Mouse (Mus musculus): ENCODE measurements around the gene Scgb1a1. TPM values are rescaled to one million over a fixed set of nuclear protein-coding genes. Genes with fewer than 3 reads are reported as not detected.
A peak's percentile ranks its signal among the peaks of the same experiment; 100 is the strongest.
"Not testable (repeated sequence)": the region's sequence is repeated elsewhere in the genome, so short reads cannot be mapped to it uniquely, and the experiment has no call there.

Gene Scgb1a1
- total RNA-seq, 2 experiments from 2014 or later: 0.94 TPM; not detected in 1

GRCm38 (mm10) chr19:9071456-9072156 lies 16.2 kb downstream of the Scgb1a1 start:
- DNase-seq: peak; percentile 74
- intact Hi-C loops (cut with DNase I): no loop called here

GRCm38 (mm10) chr19:9070316-9070715 lies 17.4 kb downstream of the Scgb1a1 start:
- no peak for DNase-seq
- intact Hi-C loops (cut with DNase I): no loop called here

GRCm38 (mm10) chr19:9069687-9070307 lies 18.0 kb downstream of the Scgb1a1 start:
- intact Hi-C loops (cut with DNase I): no loop called here
- peak; percentile 63 for DNase-seq

- DNase-seq: no peak
- intact Hi-C loops (cut with DNase I): no loop called here
Measured at GRCm38 (mm10) chr19:9067292-9067691, 20.5 kb downstream of the Scgb1a1 start.

GRCm38 (mm10) chr19:9065621-9066561 lies 21.9 kb downstream of the Scgb1a1 start:
- DNase-seq: no peak
- intact Hi-C loops (cut with DNase I): no loop called here

- intact Hi-C loops (cut with DNase I): no loop called here
- DNase-seq: no peak
Measured at GRCm38 (mm10) chr19:9063831-9064230, 23.9 kb downstream of the Scgb1a1 start.

- no peak for DNase-seq
- intact Hi-C loops (cut with DNase I): no loop called here
Measured at GRCm38 (mm10) chr19:9062822-9063221, 24.9 kb downstream of the Scgb1a1 start.

- DNase-seq: no peak
- intact Hi-C loops (cut with DNase I): no loop called here
Measured at GRCm38 (mm10) chr19:9061221-9061893, 26.4 kb downstream of the Scgb1a1 start.

- DNase-seq: no peak
- intact Hi-C loops (cut with DNase I): no loop called here
Measured at GRCm38 (mm10) chr19:9060103-9060502, 27.7 kb downstream of the Scgb1a1 start.

- intact Hi-C loops (cut with DNase I): no loop called here
- DNase-seq: no peak
Measured at GRCm38 (mm10) chr19:9059391-9059790, 28.4 kb downstream of the Scgb1a1 start.

GRCm38 (mm10) chr19:9058944-9059343 lies 28.8 kb downstream of the Scgb1a1 start:
- intact Hi-C loops (cut with DNase I): no loop called here
- no peak for DNase-seq

GRCm38 (mm10) chr19:9058331-9058884 lies 29.4 kb downstream of the Scgb1a1 start:
- no peak for DNase-seq
- intact Hi-C loops (cut with DNase I): no loop called here

GRCm38 (mm10) chr19:9057679-9058078 lies 30.1 kb downstream of the Scgb1a1 start:
- intact Hi-C loops (cut with DNase I): no loop called here
- no peak for DNase-seq

GRCm38 (mm10) chr19:9055703-9056355 lies 31.9 kb downstream of the Scgb1a1 start:
- DNase-seq: no peak
- intact Hi-C loops (cut with DNase I): no loop called here

GRCm38 (mm10) chr19:9055153-9055552 lies 32.6 kb downstream of the Scgb1a1 start:
- intact Hi-C loops (cut with DNase I): no loop called here
- no peak for DNase-seq

GRCm38 (mm10) chr19:9052803-9053431 lies 34.8 kb downstream of the Scgb1a1 start:
- intact Hi-C loops (cut with DNase I): no loop called here

GRCm38 (mm10) chr19:9051985-9052384 lies 35.8 kb downstream of the Scgb1a1 start:
- intact Hi-C loops (cut with DNase I); DNase-seq: not testable (repeated sequence)

More at GRCm38 (mm10) chr19:9052803-9053431, 34.8 kb downstream of the Scgb1a1 start:
- no peak for DNase-seq

GRCm38 (mm10) chr19:9050294-9051229 lies 37.2 kb downstream of the Scgb1a1 start:
- intact Hi-C loops (cut with DNase I): no loop called here

More at GRCm38 (mm10) chr19:9050294-9051229, 37.2 kb downstream of the Scgb1a1 start:
- no peak for DNase-seq

Measured in left cerebral cortex, postnatal 4 days (tissue).